Mouse (Mus musculus) liver (tissue): ENCODE data around the gene Safb2.

Source experiments
- DNase-seq: peaks from one replicate; pipeline ENCODE4 v3.0.0-alpha.2; 2020; ENCODE audit warnings: mixed read lengths

Gene Safb2

DNA sequence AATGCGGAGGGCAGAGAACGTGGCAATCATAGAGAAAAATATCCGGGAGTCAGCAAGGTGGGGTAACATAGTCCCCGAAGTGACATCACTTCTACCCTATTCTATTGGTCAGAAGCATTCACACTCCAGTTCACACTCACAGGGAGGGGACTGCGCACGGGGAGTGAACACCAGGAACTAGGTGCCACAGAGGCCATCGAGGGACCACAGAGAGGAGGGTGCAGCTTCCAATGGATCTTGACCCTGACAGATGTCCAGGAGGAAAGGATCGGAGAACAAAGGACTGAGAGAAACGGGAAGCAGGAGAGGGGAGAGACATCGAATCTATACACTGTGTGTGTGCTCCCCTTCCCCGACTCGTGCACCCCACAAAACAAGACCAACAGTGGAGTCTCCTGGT is 69.5 kb downstream of the Safb2 start:
- DNase-seq = no peak

- no peak for DNase-seq
Measured at GRCm38 (mm10) chr17:56514330-56514729, 70.1 kb downstream of the Safb2 start.

DNA sequence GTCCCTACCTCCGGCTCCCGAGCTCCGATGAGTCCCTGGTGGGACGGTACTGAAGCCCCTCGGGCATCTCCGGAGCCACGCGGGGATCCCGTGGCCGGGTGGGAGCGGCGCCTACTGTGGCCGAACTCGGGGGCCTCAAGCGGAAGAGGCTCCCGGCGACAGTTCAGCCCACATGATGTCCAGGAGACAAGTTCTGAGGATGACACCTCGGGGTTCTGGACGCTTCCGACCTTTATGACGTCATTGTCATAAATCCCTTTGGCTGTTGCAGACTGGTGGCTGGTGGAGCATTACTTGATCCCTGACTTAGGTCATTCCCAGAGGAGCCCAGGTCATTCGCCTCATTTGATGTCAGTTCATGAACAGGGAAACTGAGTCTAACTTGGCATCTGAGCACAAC is 72.1 kb downstream of the Safb2 start, which contains the start of gene Znrf4:
Znrf4 (minus strand) TSS at position 122 of the 400 bp plus-strand sequence.
- no peak for DNase-seq

GRCm38 (mm10) chr17:56511707-56512090 is 72.7 kb downstream of the Safb2 start:
- no peak for DNase-seq

DNA sequence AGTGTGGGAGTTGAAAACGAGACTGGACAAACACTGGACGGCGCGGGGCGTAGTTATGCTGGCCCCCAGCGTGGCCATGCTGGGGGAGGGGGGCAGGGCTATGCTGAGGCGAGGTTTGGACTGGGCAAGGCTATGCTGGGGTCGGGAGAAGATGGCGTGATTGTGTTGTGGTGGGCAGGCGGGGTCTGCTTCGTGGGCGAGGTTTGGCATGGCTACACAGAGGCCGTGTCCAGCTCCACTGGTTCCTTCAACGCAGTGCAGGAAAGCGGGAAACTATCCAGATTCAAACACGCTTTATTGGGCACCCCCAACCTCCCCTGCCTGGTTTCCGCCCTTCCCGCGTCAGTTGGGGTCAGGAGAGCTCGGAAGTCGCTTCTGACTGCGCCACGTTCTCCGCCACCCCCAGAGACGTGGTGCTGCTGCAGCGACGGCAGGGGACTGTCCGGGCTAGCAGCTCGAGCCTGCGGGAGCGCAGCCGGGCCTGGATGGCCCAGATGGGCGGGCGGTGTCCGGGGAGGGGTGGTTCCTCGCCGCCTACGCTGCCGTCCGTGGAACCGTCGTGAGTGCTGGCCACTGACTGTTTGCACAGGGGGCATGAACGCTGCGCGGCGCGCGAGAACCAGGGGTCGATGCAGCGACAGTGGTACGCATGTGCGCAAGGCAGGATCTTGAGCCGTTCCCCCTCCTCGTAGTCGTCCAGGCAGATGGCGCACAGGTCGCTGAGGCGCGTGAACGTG is 73.2 kb downstream of the Safb2 start:
- no peak for DNase-seq
